Mouse (Mus musculus) effector memory CD4-positive, alpha-beta T cell, adult 7 months (primary cell): ENCODE data around the gene Cr2. TPM values are rescaled to one million over a fixed set of nuclear protein-coding genes. Genes with fewer than 3 reads are reported as not detected.

ENCODE experiments used
- polyA plus RNA-seq: library from polyadenylated mRNA; unstranded; fragments of 100-300 nt; shearing (Covaris generic); gene quantifications from one replicate; pipeline ENCODE4 v1.2.1, GENCODE M21; 2017

Cr2 gene
- 0.51 TPM for polyA plus RNA-seq

DNA sequence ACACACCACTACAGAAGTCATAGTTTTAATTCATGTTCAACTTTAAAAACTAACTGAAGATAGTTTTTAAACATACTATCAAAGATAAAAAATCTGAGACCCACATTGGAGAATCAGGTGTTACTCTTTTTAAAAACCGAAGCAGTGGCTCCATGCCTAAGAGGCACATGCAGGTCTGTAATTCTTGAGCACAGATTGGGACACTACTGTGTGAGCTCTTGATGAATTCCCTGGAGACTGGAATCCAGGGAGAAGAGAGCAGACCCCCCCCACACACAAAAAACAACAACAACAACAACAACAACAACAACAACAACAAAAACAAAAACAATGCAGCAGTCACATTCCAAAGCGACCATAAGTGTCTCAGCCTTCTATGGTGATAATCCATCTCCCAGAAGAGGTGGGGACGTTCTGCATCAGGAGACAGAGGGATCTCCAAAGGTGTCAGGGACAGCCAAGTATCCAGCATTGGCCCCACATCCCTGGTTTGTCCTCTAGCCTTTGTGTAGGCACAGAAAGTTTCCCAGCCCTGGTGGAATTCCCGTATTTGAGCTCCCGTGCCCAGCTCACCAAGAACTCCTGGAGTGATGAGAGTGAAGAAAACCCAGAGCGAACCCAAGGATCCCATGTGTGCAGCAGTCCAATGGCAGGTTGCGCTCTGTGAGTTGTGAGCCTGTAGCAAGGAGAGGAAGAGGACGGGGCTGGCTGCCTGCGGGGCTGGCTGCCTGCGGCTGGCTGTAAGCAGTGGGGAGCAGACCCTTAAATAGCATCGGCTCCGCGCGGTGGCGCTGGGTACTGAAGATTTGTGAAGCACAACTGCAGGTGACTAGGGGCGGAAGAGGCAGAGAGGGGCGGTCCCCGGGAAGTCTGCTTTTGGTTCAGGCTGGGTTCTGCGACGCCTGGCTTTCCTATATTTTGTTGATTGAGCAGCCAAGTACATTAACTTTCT, at the start of gene Cr2:
Gene Cr2, minus strand, starts transcription at position 737 of the 952 bp plus-strand sequence.

DNA sequence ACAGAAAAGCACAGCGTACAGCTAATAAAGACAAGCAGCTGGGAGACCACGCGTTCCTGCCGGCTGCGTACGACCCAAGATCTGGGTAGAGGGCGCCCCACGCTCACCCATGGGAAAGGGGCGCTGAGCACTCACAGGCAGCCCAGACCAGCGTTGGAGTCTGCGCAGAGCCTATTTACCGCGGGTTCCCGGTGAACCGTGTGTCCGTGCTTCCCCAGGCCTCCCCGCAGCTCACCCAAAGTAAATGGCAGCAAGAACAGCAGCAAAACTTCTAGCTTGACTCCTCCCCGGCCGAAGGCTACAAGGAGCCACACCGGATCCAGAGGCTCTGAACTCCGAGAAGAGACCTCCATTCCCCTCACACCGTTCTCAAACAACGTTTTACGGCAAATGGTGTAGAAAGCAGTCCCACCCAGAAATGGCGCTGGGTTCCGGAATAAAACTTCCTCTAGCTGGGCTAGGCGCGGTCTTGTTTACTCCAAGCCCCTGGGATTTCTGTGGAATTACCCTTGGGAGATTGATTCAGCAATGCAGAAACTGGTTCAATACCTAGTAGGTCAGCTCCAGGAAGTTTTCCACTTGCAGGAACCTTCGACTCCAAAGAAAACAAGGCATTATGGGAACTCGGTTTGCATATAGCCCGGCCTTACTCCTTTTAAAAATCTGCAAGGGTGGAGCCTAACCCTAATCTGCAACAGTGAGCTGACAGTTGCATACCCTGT, 45.4 kb downstream of the Cr2 start, which contains the start of gene Cr1l:
Gene Cr1l, minus strand, starts transcription at position 634 of the 722 bp plus-strand sequence.

DNA sequence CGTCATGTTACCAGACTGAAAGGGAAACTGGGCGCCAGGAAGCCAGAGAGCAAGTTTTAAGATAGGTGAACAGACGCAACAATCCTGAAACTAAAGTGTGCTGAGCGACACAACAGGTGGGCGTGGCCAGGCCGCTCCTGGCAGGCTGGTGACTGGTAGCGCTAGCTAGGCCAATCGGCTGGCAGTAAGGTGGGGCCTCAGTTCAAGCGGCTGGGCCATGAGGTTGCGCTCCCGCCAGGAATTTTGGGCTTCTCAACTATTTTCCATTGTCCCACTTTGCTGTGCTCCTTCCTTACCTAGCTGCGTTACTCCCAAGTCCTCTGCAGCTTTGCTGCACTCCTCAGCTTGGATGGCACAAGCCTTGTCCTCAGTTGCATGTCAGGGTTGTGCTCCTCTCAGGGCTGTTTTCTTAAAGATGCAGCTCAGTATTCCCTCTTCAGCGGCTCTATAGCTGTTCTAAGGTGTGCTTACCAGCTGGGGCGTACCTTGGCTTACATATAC, 84.2 kb downstream of the Cr2 start, which contains the start of gene Cd46:
Gene Cd46, minus strand, starts transcription at position 30 of the 501 bp plus-strand sequence.

Other genes starting within 250 kb of the Cr2 start
- gene Cd34, start 237.9 kb downstream of the Cr2 start, polyA plus RNA-seq = 0.84 TPM
- 1.1 TPM for gene Cd46, start 84.5 kb downstream of the Cr2 start, polyA plus RNA-seq
- gene Cr1l, start 45.1 kb downstream of the Cr2 start, polyA plus RNA-seq = 179 TPM